Mouse (Mus musculus) brain, embryonic 14.5 days (tissue): ENCODE measurements around the gene Pkp3.

Experiments
- CTCF ChIP-seq: fragments of 200-500 bp; IDR thresholded peaks from 2 replicates; pipeline ENCODE4 v1.5.1; 2012; ENCODE audit warnings: inconsistent platforms, mild to moderate bottlenecking, moderate library complexity, borderline replicate concordance; ENCODE audit not compliant: insufficient read depth, insufficient read length; ENCODE audit errors: extremely low read depth
- POLR2A ChIP-seq: fragments of 200-500 bp; IDR thresholded peaks from 2 replicates; pipeline ENCODE4 v1.6.1; 2012; ENCODE audit warnings: mild to moderate bottlenecking, inconsistent platforms, borderline replicate concordance; ENCODE audit not compliant: poor library complexity, insufficient read depth, insufficient read length, severe bottlenecking; ENCODE audit errors: extremely low read depth

DNA sequence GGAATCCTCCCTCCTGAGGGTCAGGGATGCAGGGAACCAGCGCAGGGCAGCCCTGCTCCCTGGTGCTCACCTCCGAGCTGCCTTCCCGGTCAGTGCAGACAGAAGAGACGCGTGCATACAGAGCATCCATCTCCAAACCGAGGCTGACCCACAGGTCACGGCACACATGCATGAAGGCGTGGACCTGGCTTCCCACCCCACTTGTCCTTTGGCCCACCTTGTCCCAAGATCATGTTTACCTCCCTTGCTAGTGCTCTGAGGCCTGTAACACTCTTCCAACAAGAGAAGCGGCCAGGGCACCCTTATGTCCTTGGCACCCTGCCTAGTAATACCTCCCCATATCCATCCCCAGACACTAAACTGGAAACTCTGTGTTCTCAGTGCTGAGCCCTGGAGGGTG, 37.9 kb downstream of the Pkp3 start:
- TF ChIP-seq CTCF (no peak), POLR2A (no peak)
